Comparison of ENCODE assay signal across 16 mouse cellular contexts in the genomic region with DNA sequence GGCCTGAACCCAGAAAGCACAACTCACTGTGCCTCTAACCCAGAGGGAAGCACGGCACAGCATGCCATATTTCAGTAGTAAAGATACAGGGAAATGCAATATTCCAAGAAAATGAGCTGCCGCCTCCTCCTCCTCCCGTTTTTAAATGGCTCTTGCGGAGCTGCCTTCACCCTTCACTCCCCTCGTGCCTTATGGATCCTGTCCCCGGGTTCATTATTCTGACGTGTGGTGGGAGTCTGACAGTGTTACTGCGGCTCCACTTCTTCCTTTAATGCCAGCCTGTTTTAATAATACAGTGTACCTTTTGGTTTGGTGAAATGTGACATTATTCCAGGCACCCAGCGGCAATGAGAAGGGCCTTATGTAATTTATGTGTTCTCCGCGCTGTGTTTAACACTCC.
DNase-seq lines count a peak whose midpoint lies in the region; ATAC-seq and TF ChIP-seq lines count a peak whose summit lies in the region.
"Had no signal": no experiment of that assay in that cellular context is flagged by ENCODE, and none has a peak within 500 bp of the region (broad histone marks: within the 10 kb centered on the region; RNA-seq: fewer than 3 reads in every experiment).

No protein-coding gene starts in this region.

- H3K27ac ChIP-seq in left cerebral cortex, adult 2 months = peak overlapping the region; percentile 90
- peak overlapping the region; percentile 51; the same call in 1 of the 2 replicates for H3K27ac ChIP-seq in hindbrain, postnatal 0 days
- H3K27ac ChIP-seq in heart, embryonic 11.5 days (ENCODE audit: low read depth, low read length) = no peak overlapping the region
- H3K27ac ChIP-seq: liver, embryonic 12.5 days had no signal

- no peak for TF ChIP-seq POLR2A in brain, embryonic 14.5 days (IDR thresholded peaks at IDR 0.05; ENCODE audit: borderline replicate concordance, extremely low read depth, insufficient read depth, insufficient read length, poor library complexity, severe bottlenecking)

- TF ChIP-seq CTCF in left cerebral cortex, adult 2 months (IDR thresholded peaks at IDR 0.05) = no peak
- no peak for TF ChIP-seq CTCF in brain, embryonic 14.5 days (IDR thresholded peaks at IDR 0.05; ENCODE audit: borderline replicate concordance, extremely low read depth, insufficient read depth, insufficient read length)
- no peak for TF ChIP-seq CTCF in hindbrain, postnatal 0 days (IDR thresholded peaks at IDR 0.05; ENCODE audit: low read depth)

- H3K4me3 ChIP-seq in left cerebral cortex, adult 2 months = 0 out of 2 replicates have a peak overlapping the region, but pooled peaks have one; percentile 9
- H3K4me3 ChIP-seq in hindbrain, postnatal 0 days (ENCODE audit: low read length) = no peak overlapping the region
- H3K4me3 ChIP-seq in heart, embryonic 11.5 days (ENCODE audit: low read depth, low read length) = no peak overlapping the region
- H3K4me3 ChIP-seq: liver, embryonic 12.5 days had no signal

- no peak overlapping the region for H3K9ac ChIP-seq in hindbrain, postnatal 0 days (replicated peaks; ENCODE audit: low read length)
- H3K9ac ChIP-seq in heart, embryonic 11.5 days (ENCODE audit: low read depth, low read length) = no peak overlapping the region
- H3K9ac ChIP-seq: liver, embryonic 12.5 days had no signal

- peaks cover 8% of the 10 kb centered on the region; the same call in 1 of the 2 replicates for H3K4me1 ChIP-seq in hindbrain, postnatal 0 days (ENCODE audit: insufficient read depth, low read length)
- H3K4me1 ChIP-seq in heart, embryonic 11.5 days (ENCODE audit: control insufficient read depth, insufficient read depth, low read length) = no peaks in the 10 kb centered on the region
- H3K4me1 ChIP-seq: liver, embryonic 12.5 days; megakaryocyte, embryonic 14.5 days had no signal

- H3K36me3 ChIP-seq in hindbrain, postnatal 0 days (ENCODE audit: insufficient read depth, low read length) = no peaks in the 10 kb centered on the region
- H3K36me3 ChIP-seq in heart, embryonic 11.5 days (ENCODE audit: control insufficient read depth, insufficient read depth, low read length) = no peaks in the 10 kb centered on the region
- H3K36me3 ChIP-seq: liver, embryonic 12.5 days had no signal

- 49% methylated on average over 11 of the region's 11 CpGs for WGBS in hindbrain, postnatal 0 days
- 72% methylated on average over 11 of the region's 11 CpGs for WGBS in heart, embryonic 11.5 days (ENCODE audit: insufficient replicate concordance)

- intact Hi-C loops in left cerebral cortex, adult 2 months (cut with DNase I) = no loop called here
- intact Hi-C loops in left cerebral cortex, postnatal 10 days (cut with DNase I) = loop anchor here (10.0 kb wide), 1 partner anchor 161 kb away; no protein-coding TSS in a partner anchor

- H3K4me2 ChIP-seq in hindbrain, postnatal 0 days (ENCODE audit: low read depth, low read length) = no peak overlapping the region
- no peak overlapping the region for H3K4me2 ChIP-seq in heart, embryonic 11.5 days
- H3K4me2 ChIP-seq: liver, embryonic 12.5 days had no signal

- no peaks in the 10 kb centered on the region for H3K27me3 ChIP-seq in hindbrain, postnatal 0 days (ENCODE audit: insufficient read depth, low read length)
- no peaks in the 10 kb centered on the region for H3K27me3 ChIP-seq in heart, embryonic 11.5 days (ENCODE audit: control insufficient read depth, insufficient read depth, low read length)
- H3K27me3 ChIP-seq: liver, embryonic 12.5 days had no signal

- H3K9me3 ChIP-seq in hindbrain, postnatal 0 days (ENCODE audit: low read length) = no peaks in the 10 kb centered on the region
- no peaks in the 10 kb centered on the region for H3K9me3 ChIP-seq in heart, embryonic 11.5 days (replicated peaks; ENCODE audit: control insufficient read depth, low read length)
- H3K9me3 ChIP-seq: liver, embryonic 12.5 days had no signal

- no peak for ATAC-seq in hindbrain, postnatal 0 days
- no peak for ATAC-seq in heart, embryonic 11.5 days (replicated peaks; ENCODE audit: insufficient number of reproducible peaks, low FRiP score, low TSS enrichment)
- ATAC-seq: CD4-positive, CD25-positive, alpha-beta regulatory T cell, adult 4 months; liver, embryonic 12.5 days had no signal

- DNase-seq in left cerebral cortex, adult 2 months (ENCODE audit: extremely low spot score in 1 of 2, low spot score in 2 of 2) = peak; percentile 25 to 33
- no peak for DNase-seq in left cerebral cortex, postnatal 10 days (ENCODE audit: extremely low spot score in 1 of 2, low spot score in 2 of 2)
- peak; percentile 80 for DNase-seq in brain, adult 2 months (ENCODE audit: low read depth, low spot score)
- peak; percentile 52 for DNase-seq in brain, embryonic 14.5 days (ENCODE audit: low read depth)
- no peak for DNase-seq in hindbrain, postnatal 0 days (ENCODE audit: low spot score)
- DNase-seq in yolk sac, embryonic 10.5 days (ENCODE audit: low spot score) = no peak
- no peak for DNase-seq in heart, adult 9 months (ENCODE audit: low spot score in 2 of 2)
- DNase-seq: adrenal gland, adult 8-10 months; cerebellum, adult 9-11 months; heart, adult 18-20 months; layer of hippocampus, adult 9-11 months; thymus, postnatal 36 days had no signal

Comparison
In these comparisons a context has a peak if more than half of its experiments do, and no peak if none do; other contexts are left out.
1. DNase-seq: peak in left cerebral cortex, adult 2 months (2 of 2), brain, adult 2 months (single experiment) and brain, embryonic 14.5 days (single experiment); none in left cerebral cortex, postnatal 10 days (0 of 2), hindbrain, postnatal 0 days (single experiment), yolk sac, embryonic 10.5 days (single experiment) and heart, adult 9 months (0 of 2).